Mouse (Mus musculus): ENCODE results near the gene Ankef1. TPM values are rescaled to one million over a fixed set of nuclear protein-coding genes. Genes with fewer than 3 reads are reported as not detected.

Gene Ankef1
- total and polyA plus RNA-seq, 3 experiments, result not detected

DNA sequence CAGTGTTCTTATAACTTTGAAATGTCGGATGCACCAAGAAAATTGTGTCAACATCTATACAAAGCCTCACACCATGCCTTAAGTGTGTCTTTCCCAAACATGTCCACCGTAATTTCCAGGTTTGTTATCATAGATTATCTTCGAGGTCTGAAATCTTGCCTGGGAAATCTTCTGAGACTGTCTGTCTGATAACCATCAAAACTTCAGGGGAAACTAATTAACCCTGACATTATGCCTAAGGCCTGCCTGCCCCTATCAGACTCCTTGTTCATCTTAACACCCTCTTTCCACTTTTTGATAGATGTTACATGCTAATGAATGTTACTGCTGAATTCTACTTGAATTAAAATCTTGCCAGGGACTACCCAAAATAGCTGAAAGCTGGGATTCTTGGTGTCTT is 24.1 kb upstream of the Ankef1 start:
- Histone ChIP-seq H3K79me2 (replicated peaks; ENCODE audit: control insufficient read depth, extremely low read depth, insufficient read depth, poor library complexity, severe bottlenecking) (no peaks in the 10 kb centered on the region), H3K36me3 (replicated peaks in 1 of 2; ENCODE audit: control insufficient read depth in 1 of 2, insufficient read depth in 1 of 2, low read length in 1 of 2) (no peaks in the 10 kb centered on the region), H3K9ac (ENCODE audit: insufficient read depth, low read depth) (no peak overlapping the region), H3K4me2 (ENCODE audit: insufficient read depth, low read depth, poor library complexity, severe bottlenecking) (no peak overlapping the region), H3K4me3 (replicated peaks in 1 of 3; ENCODE audit: low read depth in 2 of 3, low read length in 2 of 3, poor library complexity in 1 of 3) (no peak overlapping the region), H3K4me1 (ENCODE audit: control insufficient read depth in 1 of 2, insufficient read depth in 2 of 2) (no peaks in the 10 kb centered on the region), H3K27ac (ENCODE audit: insufficient read depth, low read depth) (no peak overlapping the region), H3K9me3 (replicated peaks; ENCODE audit: low read length) (peaks cover 9% of the 10 kb centered on the region), H3K27me3 (replicated peaks) (no peaks in the 10 kb centered on the region)
- in situ Hi-C loops (cut with MboI; ENCODE audit: low pct_ligation_motif_present, low pct_unique_long_range_greater_than_20kb, low sequenced_read_pairs) (no loop called here), dilution Hi-C loops (cut with MboI; ENCODE audit: extremely low pct_ligation_motif_present, extremely low pct_unique_long_range_greater_than_20kb, low sequenced_read_pairs) (no loop called here)
- no peak for DNase-seq (ENCODE audit: extremely low read depth)
- no peak for TF ChIP-seq JUN (IDR thresholded peaks at IDR 0.05; ENCODE audit: insufficient read depth, low read depth, low read length)
- TF ChIP-seq E2F4 (IDR thresholded peaks at IDR 0.05; ENCODE audit: insufficient replicate concordance, low read depth, low read length), result no peak
- no peak for TF ChIP-seq JUND (conservative IDR thresholded peaks at IDR 0.05; ENCODE audit: low read depth, low read length)

DNA sequence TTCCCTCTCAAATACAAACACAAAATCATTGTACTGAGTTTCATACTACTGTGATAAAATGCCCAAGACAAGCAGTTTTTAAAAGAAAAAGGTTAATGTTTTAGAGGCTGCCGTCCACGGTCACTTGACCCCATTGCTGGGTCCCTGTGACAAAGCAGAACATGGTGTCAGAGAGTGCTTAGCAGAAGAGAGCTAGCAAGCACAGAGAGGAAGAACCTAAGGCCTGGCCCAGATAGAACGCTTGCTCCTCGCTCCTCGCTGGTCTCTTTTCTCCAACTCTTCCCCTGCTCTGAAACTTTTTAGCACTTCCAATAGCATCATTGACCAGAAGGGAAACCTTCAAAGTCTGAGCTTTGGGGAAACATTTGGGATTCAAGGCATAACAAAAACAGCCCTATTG is 19.4 kb upstream of the Ankef1 start:
- TF ChIP-seq CHD2 (IDR thresholded peaks at IDR 0.05; ENCODE audit: low read length), result no peak
- TF ChIP-seq HCFC1 (IDR thresholded peaks at IDR 0.05; ENCODE audit: low read depth, low read length), result no peak
- TF ChIP-seq ELF1 (IDR thresholded peaks at IDR 0.05; ENCODE audit: low read depth, low read length), result no peak
- TF ChIP-seq MXI1 (IDR thresholded peaks at IDR 0.05; ENCODE audit: low read depth, low read length), result no peak
- no peak for TF ChIP-seq TBP (conservative IDR thresholded peaks at IDR 0.05; ENCODE audit: low read depth, low read length)
- no peak for TF ChIP-seq GABPA (IDR thresholded peaks at IDR 0.05; ENCODE audit: insufficient replicate concordance, low read depth, low read length)
- TF ChIP-seq KAT2A (IDR thresholded peaks at IDR 0.05; ENCODE audit: insufficient replicate concordance, low read length), result no peak
- TF ChIP-seq RCOR1 (conservative IDR thresholded peaks at IDR 0.05; ENCODE audit: low read depth, low read length), result no peak
- no peak for TF ChIP-seq CHD1 (IDR thresholded peaks at IDR 0.05; ENCODE audit: low read depth, low read length)
- no peak for TF ChIP-seq ZNF384 (IDR thresholded peaks at IDR 0.05; ENCODE audit: low read depth, low read length)
- no peak for TF ChIP-seq JUND (conservative IDR thresholded peaks at IDR 0.05; ENCODE audit: low read depth, low read length)
- no peak for TF ChIP-seq USF2 (conservative IDR thresholded peaks at IDR 0.05; ENCODE audit: low read depth, low read length)
- TF ChIP-seq MEF2A (IDR thresholded peaks at IDR 0.05; ENCODE audit: borderline replicate concordance, low read depth, low read length), result no peak
- TF ChIP-seq IRF4 (IDR thresholded peaks at IDR 0.05; ENCODE audit: low read depth, low read length), result no peak
- no peak for TF ChIP-seq USF1 (IDR thresholded peaks at IDR 0.05; ENCODE audit: low read depth, low read length)
- TF ChIP-seq BHLHE40 (IDR thresholded peaks at IDR 0.05; ENCODE audit: low read depth, low read length), result no peak
- TF ChIP-seq MYC (IDR thresholded peaks at IDR 0.05; ENCODE audit: low read depth, low read length), result no peak
- no peak for TF ChIP-seq E2F4 (IDR thresholded peaks at IDR 0.05; ENCODE audit: insufficient replicate concordance, low read depth, low read length)
- no peak for TF ChIP-seq JUN (IDR thresholded peaks at IDR 0.05; ENCODE audit: insufficient read depth, low read depth, low read length)
- H3K79me2 ChIP-seq (replicated peaks; ENCODE audit: control insufficient read depth, extremely low read depth, insufficient read depth, poor library complexity, severe bottlenecking), result no peaks in the 10 kb centered on the region
- dilution Hi-C loops (cut with MboI; ENCODE audit: extremely low pct_ligation_motif_present, extremely low pct_unique_long_range_greater_than_20kb, low sequenced_read_pairs) (no loop called here), in situ Hi-C loops (cut with MboI; ENCODE audit: low pct_ligation_motif_present, low pct_unique_long_range_greater_than_20kb, low sequenced_read_pairs) (no loop called here)
- H3K4me1 ChIP-seq (ENCODE audit: control insufficient read depth in 1 of 2, insufficient read depth in 2 of 2), result peaks cover 0 to 3% of the 10 kb centered on the region in 2 experiments; a peak in 1 of 4 replicates
- no peak overlapping the region for H3K27ac ChIP-seq (ENCODE audit: insufficient read depth, low read depth)
- no peaks in the 10 kb centered on the region for H3K36me3 ChIP-seq (replicated peaks in 1 of 2; ENCODE audit: control insufficient read depth in 1 of 2, insufficient read depth in 1 of 2, low read length in 1 of 2)
- H3K9me3 ChIP-seq (replicated peaks; ENCODE audit: low read length), result peaks cover 11% of the 10 kb centered on the region
- H3K4me2 ChIP-seq (ENCODE audit: insufficient read depth, low read depth, poor library complexity, severe bottlenecking), result no peak overlapping the region
- no peaks in the 10 kb centered on the region for H3K27me3 ChIP-seq (replicated peaks)
- no peak overlapping the region for H3K4me3 ChIP-seq (replicated peaks in 1 of 3; ENCODE audit: low read depth in 2 of 3, low read length in 2 of 3, poor library complexity in 1 of 3)
- no peak for DNase-seq (ENCODE audit: extremely low read depth)
- H3K9ac ChIP-seq (ENCODE audit: insufficient read depth, low read depth), result no peak overlapping the region
